Mouse (Mus musculus): ENCODE data around the gene Kbtbd6. TPM values are rescaled to one million over a fixed set of nuclear protein-coding genes. Genes with fewer than 3 reads are reported as not detected.

The Kbtbd6 gene
- polyA plus RNA-seq, 1 experiment = 6.8 TPM

DNA sequence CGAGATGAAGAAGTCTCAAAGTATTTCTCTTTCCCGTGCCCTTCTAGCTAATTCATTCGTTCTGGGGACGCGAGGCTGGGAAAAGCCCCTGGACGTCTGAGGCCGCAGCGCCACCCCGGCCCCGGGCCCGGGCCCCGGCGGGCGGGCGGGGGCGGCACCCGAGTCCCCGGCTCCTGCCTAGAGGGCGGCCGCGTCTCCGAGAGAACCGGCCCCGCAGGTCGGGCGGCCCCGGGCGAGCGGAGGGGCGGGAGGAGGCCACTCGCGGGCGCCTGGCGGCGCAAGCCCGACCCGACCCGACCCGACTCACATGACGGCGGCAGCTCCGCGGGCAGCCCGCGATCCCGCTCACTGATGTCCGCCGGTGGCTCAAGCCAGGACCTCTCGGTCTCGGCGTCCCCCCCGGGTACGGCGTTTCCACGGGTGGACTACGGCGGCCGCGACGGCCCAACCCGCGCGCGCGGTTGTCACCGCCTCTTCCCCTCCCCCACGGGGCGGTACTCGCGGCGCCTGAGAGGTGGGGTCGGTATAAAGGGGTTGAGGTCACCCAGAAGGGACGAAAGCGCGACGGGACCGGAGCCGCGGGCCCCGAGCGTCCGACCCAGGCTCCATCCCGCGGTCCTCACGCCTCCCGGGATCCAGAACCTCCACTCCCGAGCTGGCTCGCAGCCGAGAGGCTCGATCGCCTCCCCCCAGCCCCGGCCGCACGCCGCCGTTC lies 29.1 kb downstream of the Kbtbd6 start, which contains the start of gene Elf1:
Gene Elf1 (plus strand): TSS at position 571 of the 715 bp plus-strand sequence.
- H3K4me1 ChIP-seq (replicated peaks; ENCODE audit: control insufficient read depth, insufficient read depth, low read length) = peaks cover 21% of the 10 kb centered on the region
- under 1% methylated on average over 93 of the region's 96 CpGs for WGBS
- TF ChIP-seq POLR2A (IDR thresholded peaks at IDR 0.05; ENCODE audit: control insufficient read depth, extremely low read depth, insufficient read depth, low read length, poor library complexity) = peak; percentile 58
- no peak for TF ChIP-seq CTCF (IDR thresholded peaks at IDR 0.05; ENCODE audit: borderline replicate concordance, control insufficient read depth, extremely low read depth, insufficient read depth, low read length, poor library complexity)
- DNase-seq = peak; percentile 95
- no peaks in the 10 kb centered on the region for H3K27me3 ChIP-seq (ENCODE audit: control insufficient read depth, insufficient read depth, low read length)
- H3K27ac ChIP-seq (ENCODE audit: control insufficient read depth, insufficient read depth, low read length) = peak within 1 kb of the TSS; percentile 87
- H3K36me3 ChIP-seq (ENCODE audit: control insufficient read depth, insufficient read depth, low read length) = peaks cover 5% of the 10 kb centered on the region
- H3K4me3 ChIP-seq (ENCODE audit: control insufficient read depth, insufficient read depth, low read length) = peak within 1 kb of the TSS; percentile 95

- peak within 1 kb of the TSS; percentile 95 for H3K4me3 ChIP-seq (ENCODE audit: control insufficient read depth, insufficient read depth, low read length)
- under 1% methylated on average over 86 of the region's 86 CpGs for WGBS
- H3K36me3 ChIP-seq (ENCODE audit: control insufficient read depth, insufficient read depth, low read length) = peaks cover 4% of the 10 kb centered on the region
- no peak for TF ChIP-seq POLR2A (IDR thresholded peaks at IDR 0.05; ENCODE audit: control insufficient read depth, extremely low read depth, insufficient read depth, low read length, poor library complexity)
- no peak for TF ChIP-seq CTCF (IDR thresholded peaks at IDR 0.05; ENCODE audit: borderline replicate concordance, control insufficient read depth, extremely low read depth, insufficient read depth, low read length, poor library complexity)
- DNase-seq = peak; percentile 93
- no peaks in the 10 kb centered on the region for H3K27me3 ChIP-seq (ENCODE audit: control insufficient read depth, insufficient read depth, low read length)
- peaks cover 24% of the 10 kb centered on the region for H3K4me1 ChIP-seq (replicated peaks; ENCODE audit: control insufficient read depth, insufficient read depth, low read length)
- peak within 1 kb of the TSS; percentile 87 for H3K27ac ChIP-seq (ENCODE audit: control insufficient read depth, insufficient read depth, low read length)
Observed at GRCm38 (mm10) chr14:79481339-79482151, 29.9 kb downstream of the Kbtbd6 start, which contains the start of gene Wbp4. Gene Wbp4, minus strand, starts transcription at chr14:79481520.

DNA sequence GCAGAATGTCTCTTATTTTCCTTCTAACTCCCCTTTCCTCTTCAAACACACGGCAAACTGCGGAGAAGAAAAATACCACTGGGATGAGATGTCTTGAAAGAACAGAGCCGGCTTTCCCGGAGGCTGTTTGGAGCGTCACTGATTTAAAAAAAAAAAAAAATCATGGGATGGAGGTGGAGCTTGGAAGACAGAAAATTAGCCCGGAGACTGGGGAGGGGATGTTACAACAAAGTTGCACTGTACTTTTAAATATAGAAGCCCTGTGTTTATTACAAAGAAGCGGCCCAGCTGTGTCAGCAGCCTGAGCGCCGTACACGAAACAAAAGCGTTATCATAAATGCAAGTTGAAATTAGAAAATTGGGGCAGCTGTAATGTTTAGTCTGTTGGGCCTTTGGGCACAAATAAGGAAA lies 30.6 kb downstream of the Kbtbd6 start:
- Histone ChIP-seq H3K27me3 (ENCODE audit: control insufficient read depth, insufficient read depth, low read length) (no peaks in the 10 kb centered on the region), H3K4me1 (replicated peaks; ENCODE audit: control insufficient read depth, insufficient read depth, low read length) (peaks cover 31% of the 10 kb centered on the region), H3K36me3 (ENCODE audit: control insufficient read depth, insufficient read depth, low read length) (no peaks in the 10 kb centered on the region), H3K27ac (ENCODE audit: control insufficient read depth, insufficient read depth, low read length) (peak overlapping the region; percentile 87), H3K4me3 (ENCODE audit: control insufficient read depth, insufficient read depth, low read length) (peak overlapping the region; percentile 95)
- WGBS = 0% methylated on average over 11 of the region's 11 CpGs
- DNase-seq = peak; percentile 21
- no peak for TF ChIP-seq POLR2A (IDR thresholded peaks at IDR 0.05; ENCODE audit: control insufficient read depth, extremely low read depth, insufficient read depth, low read length, poor library complexity)
- no peak for TF ChIP-seq CTCF (IDR thresholded peaks at IDR 0.05; ENCODE audit: borderline replicate concordance, control insufficient read depth, extremely low read depth, insufficient read depth, low read length, poor library complexity)

GRCm38 (mm10) chr14:79482747-79483355 lies 31.2 kb downstream of the Kbtbd6 start:
- no peaks in the 10 kb centered on the region for H3K27me3 ChIP-seq (ENCODE audit: control insufficient read depth, insufficient read depth, low read length)
- no peak for DNase-seq
- no peaks in the 10 kb centered on the region for H3K36me3 ChIP-seq (ENCODE audit: control insufficient read depth, insufficient read depth, low read length)
- no peak for TF ChIP-seq CTCF (IDR thresholded peaks at IDR 0.05; ENCODE audit: borderline replicate concordance, control insufficient read depth, extremely low read depth, insufficient read depth, low read length, poor library complexity)
- no peak for TF ChIP-seq POLR2A (IDR thresholded peaks at IDR 0.05; ENCODE audit: control insufficient read depth, extremely low read depth, insufficient read depth, low read length, poor library complexity)
- peak overlapping the region; percentile 35 for H3K27ac ChIP-seq (ENCODE audit: control insufficient read depth, insufficient read depth, low read length)
- H3K4me3 ChIP-seq (ENCODE audit: control insufficient read depth, insufficient read depth, low read length) = peak overlapping the region; percentile 37
- WGBS = 36% methylated on average over 15 of the region's 15 CpGs
- peaks cover 32% of the 10 kb centered on the region for H3K4me1 ChIP-seq (replicated peaks; ENCODE audit: control insufficient read depth, insufficient read depth, low read length)

GRCm38 (mm10) chr14:79483611-79484120 lies 32.0 kb downstream of the Kbtbd6 start:
- Histone ChIP-seq H3K4me1 (replicated peaks; ENCODE audit: control insufficient read depth, insufficient read depth, low read length) (peaks cover 32% of the 10 kb centered on the region), H3K36me3 (ENCODE audit: control insufficient read depth, insufficient read depth, low read length) (no peaks in the 10 kb centered on the region), H3K27ac (ENCODE audit: control insufficient read depth, insufficient read depth, low read length) (peak overlapping the region; percentile 48), H3K27me3 (ENCODE audit: control insufficient read depth, insufficient read depth, low read length) (no peaks in the 10 kb centered on the region), H3K4me3 (ENCODE audit: control insufficient read depth, insufficient read depth, low read length) (peak overlapping the region; percentile 14; the same call in 1 of the 2 replicates)
- 71% methylated on average over 8 of the region's 8 CpGs for WGBS
- TF ChIP-seq CTCF (IDR thresholded peaks at IDR 0.05; ENCODE audit: borderline replicate concordance, control insufficient read depth, extremely low read depth, insufficient read depth, low read length, poor library complexity) (no peak), POLR2A (IDR thresholded peaks at IDR 0.05; ENCODE audit: control insufficient read depth, extremely low read depth, insufficient read depth, low read length, poor library complexity) (no peak)
- no peak for DNase-seq

DNA sequence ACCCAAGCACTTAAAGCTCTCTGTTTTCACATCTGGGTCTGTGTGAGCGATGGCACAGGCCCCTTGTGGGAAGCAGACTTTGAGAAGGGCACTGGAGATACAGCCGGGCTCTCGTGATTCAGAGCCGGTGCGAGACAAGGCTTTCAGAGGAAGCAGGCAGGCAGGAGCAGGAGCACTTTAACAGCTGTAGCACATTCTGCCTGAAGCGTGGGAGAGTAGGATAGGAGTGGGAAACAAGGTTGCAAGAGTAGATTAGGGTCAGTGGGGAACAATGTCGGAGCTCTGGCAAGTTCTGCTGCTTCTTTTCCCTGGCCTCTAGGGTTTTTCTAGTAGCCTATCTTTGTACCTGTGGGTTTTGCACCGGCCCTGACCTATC lies 35.0 kb downstream of the Kbtbd6 start:
- Histone ChIP-seq H3K36me3 (ENCODE audit: control insufficient read depth, insufficient read depth, low read length) (no peaks in the 10 kb centered on the region), H3K4me3 (ENCODE audit: control insufficient read depth, insufficient read depth, low read length) (no peak overlapping the region), H3K4me1 (replicated peaks; ENCODE audit: control insufficient read depth, insufficient read depth, low read length) (peaks cover 29% of the 10 kb centered on the region), H3K27me3 (ENCODE audit: control insufficient read depth, insufficient read depth, low read length) (no peaks in the 10 kb centered on the region), H3K27ac (ENCODE audit: control insufficient read depth, insufficient read depth, low read length) (peak overlapping the region; percentile 8; the same call in 1 of the 2 replicates)
- TF ChIP-seq CTCF (IDR thresholded peaks at IDR 0.05; ENCODE audit: borderline replicate concordance, control insufficient read depth, extremely low read depth, insufficient read depth, low read length, poor library complexity) = no peak
- TF ChIP-seq POLR2A (IDR thresholded peaks at IDR 0.05; ENCODE audit: control insufficient read depth, extremely low read depth, insufficient read depth, low read length, poor library complexity) = no peak
- WGBS = 63% methylated on average over 8 of the region's 8 CpGs
- no peak for DNase-seq

Measured in thymus, adult 2 months (tissue).